Mouse (Mus musculus) T-helper 2 cell (primary cell): ENCODE results near the gene Fdxr.

Source experiments
- in situ Hi-C: fragments of 300-600 bp; cut with MboI, MseI; formaldehyde crosslinking; loops from one replicate; pipeline ENCODE4 v1.15.1; 2025; ENCODE audit warnings: high pct_unique_total_duplicates

Gene Fdxr

DNA sequence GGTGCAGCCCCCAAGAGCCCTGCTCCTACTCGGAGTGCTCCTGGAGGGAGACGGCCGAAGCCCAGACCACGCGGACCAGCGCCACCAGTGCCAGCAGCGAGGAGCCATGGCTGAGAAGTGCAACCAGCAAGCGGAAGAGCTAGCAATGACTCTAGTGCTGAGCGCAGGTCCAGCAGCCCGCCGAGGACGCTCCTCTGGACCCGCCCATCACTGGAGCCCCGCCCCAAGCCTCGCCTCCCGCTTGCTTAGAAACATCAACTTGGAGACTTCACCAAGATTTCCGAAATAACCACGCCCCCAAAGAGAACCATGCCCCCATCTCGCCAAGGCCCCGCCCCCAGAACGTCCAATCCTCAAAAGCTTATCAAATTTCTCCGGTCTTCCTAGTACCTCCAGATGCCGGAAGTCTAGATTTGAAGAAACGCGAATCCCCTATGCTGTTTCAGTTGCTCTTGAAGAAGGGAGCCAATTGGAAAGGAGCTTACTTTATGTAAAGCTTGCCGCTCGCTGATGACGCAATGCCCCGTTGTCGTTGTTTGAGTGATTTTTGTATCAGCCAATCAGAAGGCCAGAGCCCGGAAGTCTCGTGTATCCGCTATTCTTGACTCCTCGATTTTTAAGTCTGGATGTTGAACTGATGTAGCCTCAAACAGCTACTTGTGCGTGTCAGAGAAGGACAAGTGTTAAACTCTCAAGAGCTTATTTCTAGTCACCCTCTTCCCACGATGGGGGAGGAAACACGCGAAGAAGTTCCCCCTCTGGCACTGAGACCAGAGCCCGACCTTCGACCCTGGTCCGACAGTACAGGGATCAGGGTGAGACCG lies at the start of gene Fdxr:
Gene Fdxr (minus strand): TSS at position 271 of the 824 bp plus-strand sequence.
- in situ Hi-C loops, result loop anchor here (10.0 kb wide), 1 partner anchor 112 kb away; the partner anchor contains the start of gene Slc9a3r1

DNA sequence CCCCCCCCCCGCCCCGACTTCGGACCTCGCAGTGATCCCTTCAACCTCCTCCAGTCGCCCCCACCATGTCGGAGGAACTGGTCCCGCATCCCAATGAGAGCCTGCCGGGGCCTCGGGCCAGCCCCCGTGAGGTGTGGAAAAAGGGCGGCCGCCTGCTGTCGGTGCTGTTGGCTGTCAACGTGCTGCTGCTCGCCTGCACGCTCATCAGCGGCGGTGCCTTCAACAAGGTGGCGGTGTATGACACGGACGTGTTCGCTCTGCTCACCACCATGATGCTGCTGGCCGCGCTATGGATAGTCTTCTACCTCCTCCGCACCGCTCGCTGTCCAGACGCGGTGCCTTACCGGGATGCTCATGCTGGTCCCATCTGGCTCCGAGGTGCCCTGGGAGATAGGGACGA lies 46.5 kb upstream of the Fdxr start:
- in situ Hi-C loops, result no loop called here

DNA sequence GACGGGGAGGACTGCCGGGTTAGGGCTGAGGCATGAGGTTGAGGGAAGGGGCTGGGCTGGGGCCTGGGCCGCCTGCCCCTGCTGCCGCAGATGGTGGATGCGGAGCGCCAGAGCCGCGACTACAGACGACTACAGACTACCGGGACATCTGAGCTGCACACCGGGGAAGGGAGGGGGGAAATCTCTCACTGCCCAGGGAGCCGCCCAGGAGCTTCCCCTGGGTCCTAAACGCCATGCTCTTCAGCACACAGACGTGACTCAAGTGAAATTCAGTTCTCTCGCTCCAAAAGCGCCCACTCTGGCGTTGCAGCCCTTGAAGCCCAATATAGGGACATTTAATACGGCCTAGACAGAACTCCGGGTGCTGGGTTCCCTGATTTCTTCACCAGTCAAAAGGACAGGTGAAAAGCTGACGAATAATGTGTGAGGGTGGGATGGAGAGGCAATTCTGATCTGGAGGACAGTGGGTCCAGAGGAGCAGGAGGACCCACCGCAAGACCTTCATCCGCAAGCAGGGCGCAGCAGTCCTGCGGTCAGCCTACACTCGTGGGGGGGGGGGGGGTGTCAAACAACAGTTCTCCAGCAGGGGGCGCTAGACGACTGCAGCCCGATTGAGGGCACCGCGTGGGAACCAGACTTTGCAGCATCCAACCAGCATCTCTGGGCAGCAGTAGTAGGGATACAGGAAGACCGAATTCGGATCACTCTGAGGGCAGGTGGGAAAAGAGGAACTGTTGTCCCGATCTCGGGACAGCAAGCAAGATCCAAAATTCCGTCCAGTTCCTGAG lies 45.2 kb upstream of the Fdxr start, which contains the start of gene Ush1g:
Gene Ush1g (minus strand): TSS at position 136 of the 788 bp plus-strand sequence.
- in situ Hi-C loops, result no loop called here

DNA sequence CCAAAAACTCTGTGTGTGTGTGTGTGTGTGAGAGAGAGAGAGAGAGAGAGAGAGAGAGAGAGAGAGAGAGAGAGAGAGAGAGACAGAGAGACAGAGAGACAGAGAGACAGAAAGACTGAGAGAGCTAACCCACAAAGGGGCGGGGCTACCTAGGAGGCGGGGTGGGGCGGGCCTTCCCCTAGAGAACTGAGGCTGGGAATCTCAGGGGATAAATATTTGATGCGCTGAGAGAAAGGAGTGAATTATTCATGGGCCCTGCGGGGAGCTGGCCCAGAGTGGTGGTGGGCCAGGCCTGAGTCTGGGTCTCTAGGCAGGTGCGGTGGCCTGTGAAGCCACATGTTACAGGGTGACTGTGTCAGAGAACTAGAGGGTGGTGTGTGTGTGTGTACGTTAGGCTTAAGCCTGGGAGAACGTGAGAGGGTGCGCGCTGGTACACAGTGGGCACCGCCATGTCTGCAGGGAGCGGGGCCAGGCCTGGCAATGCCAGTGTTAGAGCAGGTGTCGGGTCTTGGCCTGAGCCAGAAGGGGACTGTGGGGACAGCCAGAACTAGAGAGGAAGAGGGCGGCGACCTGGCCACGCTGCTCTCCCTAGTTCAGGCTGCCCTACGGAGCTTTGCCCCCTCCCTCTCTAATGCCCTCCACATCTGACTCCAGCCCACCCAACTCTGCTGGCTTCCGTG lies 43.0 kb upstream of the Fdxr start:
- in situ Hi-C loops, result no loop called here

DNA sequence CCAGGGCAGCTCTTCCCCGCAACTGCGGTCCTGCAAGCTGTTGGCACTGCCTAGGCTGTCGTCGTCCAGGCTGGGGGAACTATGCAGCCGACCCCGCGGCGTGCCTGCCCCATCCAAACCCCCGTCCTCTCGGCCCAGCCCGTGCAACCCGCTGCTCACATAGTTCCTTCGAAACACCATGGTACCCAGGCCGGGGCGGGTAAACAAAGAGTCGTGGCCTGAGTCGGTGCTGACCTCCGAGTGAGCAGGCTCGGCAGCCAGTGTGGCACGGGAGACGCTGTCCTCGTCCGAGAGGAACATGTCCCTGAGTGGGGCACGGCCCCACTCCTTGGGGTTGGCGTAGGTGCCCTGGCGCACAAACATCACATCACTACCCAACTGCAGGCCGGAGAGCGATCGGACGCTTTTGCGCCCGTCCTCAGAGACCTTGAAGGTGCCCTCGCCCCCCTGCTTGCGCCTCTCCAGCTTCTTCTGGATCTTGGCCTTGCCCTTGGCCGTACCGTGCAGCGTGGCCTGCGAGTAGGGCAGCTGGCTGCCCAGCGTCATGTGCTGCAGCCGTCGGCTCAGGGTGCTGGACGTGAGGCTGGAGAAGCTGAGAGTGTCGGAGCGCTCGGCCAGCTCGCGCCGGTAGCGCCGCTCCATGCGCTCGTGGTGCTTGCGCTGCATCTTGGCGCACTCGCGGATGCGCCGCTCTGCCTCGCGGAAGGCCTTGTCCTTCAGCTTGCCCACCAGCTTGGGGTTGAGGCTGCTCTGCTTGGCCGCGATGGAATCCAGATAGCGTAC lies 41.6 kb upstream of the Fdxr start:
- in situ Hi-C loops, result no loop called here

DNA sequence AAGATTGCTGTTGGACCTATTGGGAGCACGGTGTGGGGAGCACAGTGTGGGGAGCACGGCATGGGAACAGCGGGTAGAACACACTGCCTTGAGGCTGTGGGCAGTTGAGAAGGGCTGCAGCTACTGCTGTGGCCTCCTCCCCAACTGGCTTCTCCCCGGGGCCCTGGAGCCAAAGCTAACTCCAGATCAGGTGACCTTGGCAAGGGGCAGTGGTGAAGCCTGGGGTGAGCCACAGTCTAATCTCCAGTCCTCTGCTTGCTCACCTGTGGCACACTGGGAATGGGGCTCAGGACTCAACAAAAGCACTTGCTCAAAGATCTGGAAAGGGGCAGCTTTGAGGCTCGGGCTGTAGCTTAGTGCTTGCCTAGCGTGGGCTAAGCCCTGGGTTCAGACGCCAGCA lies 40.4 kb upstream of the Fdxr start:
- in situ Hi-C loops, result no loop called here

DNA sequence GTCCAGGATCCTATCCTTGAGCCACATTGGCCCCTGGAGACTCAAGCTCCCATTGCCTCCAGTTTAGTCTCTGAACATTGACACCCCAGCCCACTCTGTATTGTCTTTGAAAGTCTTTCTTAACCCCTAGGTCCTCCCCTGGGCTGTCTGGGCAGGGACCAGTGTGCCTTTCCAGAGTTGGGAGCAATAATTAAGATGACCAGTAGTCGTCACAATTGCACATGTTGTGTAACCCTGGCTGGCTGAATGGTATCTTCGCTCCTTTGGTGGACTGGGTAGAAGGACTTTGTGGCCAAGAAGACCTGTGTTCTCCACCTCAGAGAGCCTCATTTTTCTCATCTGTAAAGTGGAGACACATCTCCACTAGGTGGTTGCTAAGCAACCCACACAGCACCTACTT lies 37.4 kb upstream of the Fdxr start:
- in situ Hi-C loops, result no loop called here

DNA sequence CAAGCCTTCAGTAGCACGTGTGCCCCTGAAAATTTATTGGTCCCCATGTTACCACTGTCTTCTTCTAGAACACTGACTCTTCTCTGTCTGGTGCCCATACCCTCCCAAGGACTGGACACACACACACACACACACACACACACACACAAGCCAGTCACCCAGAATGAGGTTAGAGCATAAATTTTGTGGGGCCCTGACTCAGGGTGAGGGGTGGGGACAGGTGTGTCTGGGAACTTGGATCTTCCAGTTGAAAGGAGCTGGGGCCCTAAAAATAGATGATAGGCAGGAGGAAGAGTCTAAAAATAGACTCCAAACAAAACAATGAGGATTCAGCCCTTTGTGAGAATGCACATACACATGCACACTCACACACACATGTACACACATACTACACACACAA lies 31.9 kb upstream of the Fdxr start:
- in situ Hi-C loops, result no loop called here

DNA sequence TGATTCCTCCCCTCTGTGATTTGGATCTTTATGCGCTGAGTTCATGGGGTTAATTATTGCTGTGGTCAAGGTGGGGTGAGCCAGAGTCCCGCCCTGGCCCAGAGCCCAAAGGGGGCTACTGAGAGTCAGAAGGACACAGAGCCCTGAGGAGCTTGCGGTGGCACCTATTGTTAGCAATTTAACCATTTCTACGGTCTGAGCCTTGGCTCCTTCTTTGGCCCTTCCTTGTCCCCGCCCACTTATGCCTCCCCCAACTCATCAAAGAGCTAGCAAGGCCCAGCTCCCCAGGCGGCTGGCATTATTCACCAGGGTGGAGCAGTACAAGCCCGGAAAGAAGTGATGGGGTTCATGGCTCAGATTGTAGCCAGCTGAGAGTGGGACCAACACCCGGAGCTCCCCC lies 30.0 kb upstream of the Fdxr start, which contains the start of gene Otop2:
Gene Otop2 (plus strand): TSS at position 301 of the 400 bp plus-strand sequence.
- in situ Hi-C loops, result no loop called here

DNA sequence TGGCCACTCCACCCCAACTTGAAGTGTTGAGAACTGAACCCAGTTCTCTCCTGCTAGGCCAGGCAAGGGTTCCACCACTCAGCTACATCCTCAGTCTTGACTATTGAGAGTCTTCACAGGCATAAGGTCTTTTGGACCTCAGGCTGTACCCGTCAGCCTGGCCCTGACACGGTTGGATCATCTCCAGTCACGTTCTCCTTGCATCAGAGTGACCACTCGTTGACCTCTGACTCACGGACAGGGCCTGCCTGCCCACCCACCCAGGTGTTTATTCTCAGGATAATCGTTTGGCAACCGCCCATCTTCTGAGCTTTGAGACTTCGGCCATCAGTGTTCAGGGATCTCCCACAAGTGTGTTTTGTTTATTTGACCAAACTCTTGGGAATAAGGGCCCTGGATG lies 26.3 kb upstream of the Fdxr start:
- in situ Hi-C loops, result no loop called here

DNA sequence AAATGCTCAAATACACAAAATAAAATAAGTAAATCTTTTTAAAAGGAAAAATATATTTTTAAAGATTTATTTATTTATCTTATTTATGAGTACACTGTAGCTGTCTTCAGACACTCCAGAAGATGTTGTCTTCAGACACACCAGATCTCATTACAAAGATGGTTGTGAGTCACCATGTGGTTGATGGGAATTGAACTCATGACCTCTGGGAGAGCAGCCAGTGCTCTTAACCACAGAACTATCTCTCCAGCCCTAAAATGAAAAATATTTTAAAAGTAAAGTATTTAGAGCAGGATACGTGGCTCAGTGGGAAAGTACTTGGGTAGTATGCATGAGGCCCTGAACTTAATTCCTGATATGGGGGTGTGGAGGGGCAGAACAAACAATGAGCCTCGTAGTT lies 24.5 kb upstream of the Fdxr start:
- in situ Hi-C loops, result no loop called here

DNA sequence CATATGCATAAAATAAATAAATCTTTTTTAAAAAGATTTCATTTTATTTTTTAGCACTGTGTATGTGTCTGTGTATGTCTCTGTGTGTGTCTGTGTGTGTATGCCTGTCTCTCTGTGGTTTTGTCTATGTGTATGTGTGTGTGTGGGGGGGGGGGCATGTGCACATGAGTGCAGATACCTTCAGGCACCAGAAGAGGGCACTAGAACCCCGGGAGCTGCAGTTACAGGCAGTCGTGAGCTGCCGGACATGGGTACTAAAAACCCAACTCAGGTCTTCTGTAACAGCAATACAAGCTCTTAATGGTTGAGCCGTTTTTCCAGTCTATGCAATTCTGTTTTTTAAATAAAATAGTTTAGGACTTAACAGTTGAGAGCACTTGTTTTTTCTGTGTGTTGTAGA lies 23.9 kb upstream of the Fdxr start:
- in situ Hi-C loops, result no loop called here

DNA sequence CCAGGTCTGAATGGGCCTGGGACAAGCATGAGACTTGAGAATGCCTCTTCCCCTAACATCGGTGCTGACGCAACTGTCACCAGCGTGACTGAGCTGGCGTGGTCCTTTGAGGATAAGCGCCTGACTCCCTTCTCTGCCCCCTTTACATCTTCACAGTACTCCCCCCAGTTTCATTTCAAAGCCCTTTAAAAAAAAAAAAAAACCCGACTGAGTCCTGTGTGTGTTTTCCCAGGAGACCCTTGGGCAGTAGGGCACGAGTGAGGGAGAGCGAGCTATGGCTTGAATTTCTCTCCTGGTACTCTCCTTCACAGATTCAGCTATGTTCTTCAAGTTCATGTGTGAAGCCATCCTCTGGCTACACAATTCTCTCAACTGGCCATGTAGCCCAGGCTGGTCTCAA lies 21.3 kb upstream of the Fdxr start:
- in situ Hi-C loops, result no loop called here

DNA sequence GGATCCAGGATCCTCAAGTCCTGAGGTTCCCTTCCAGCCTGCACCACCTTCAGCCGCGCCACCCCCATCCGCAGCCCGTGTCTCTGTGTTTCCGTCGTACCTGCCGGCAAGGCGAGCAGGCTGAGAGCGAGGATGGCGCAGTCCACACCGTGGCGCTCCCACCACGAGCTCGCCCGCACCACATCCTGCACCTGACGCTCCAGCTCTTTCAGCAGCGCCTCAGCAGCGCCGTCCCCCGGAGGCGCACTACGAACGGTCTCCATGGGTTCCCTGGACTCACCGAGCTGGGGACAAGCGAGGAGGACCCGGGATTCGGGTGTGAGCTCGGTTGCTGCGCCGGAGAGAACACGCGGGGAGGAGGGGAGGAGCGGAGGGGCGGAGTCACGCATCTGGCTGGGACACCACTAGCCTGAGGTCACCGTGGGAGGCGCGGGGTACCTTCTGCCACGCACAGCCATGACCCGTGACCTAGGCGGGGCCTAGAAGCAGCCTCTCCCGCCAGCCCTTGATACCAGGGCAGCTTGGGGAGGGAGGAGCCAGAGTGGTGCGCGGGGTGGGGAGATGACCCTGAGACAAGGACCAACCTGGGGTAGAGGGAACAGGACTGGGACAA lies 20.5 kb upstream of the Fdxr start, which contains the start of gene Fads6:
Gene Fads6 (minus strand): TSS at position 450 of the 613 bp plus-strand sequence.
- in situ Hi-C loops, result no loop called here

DNA sequence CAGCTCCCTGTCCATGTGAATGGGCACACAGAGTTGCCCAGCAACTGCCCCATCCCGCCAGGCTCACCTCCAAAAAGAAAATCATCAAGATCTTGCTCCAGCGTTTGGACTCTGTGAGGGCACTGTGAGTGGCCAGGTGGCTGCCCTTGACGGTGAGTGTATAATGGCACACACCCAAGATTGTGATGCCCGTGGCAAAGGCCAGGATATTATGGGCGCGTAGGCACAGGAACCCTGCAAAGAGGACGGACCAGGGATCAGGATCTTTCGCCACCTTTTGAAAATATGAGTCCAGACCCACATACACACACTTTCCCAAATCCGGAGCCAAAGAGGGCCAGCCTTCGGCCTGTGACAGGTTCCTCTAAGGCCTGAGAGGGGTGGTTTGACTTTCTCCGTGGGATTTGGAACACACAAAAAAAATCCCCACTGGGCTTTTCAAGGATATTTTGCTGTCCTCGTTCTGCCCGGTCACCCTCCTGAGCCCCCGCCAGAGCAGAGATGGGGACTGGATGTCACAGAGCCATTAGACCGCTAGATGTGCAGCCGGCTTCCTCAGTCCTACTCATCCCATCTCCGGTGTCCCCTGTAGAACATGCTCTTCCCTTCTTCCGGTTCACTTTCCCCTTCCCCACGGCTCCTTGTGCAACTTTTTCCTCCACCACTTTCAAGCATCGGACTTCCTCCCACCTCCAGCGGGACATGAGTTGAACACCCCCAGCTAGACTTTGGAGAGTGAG lies 19.8 kb upstream of the Fdxr start:
- in situ Hi-C loops, result no loop called here

DNA sequence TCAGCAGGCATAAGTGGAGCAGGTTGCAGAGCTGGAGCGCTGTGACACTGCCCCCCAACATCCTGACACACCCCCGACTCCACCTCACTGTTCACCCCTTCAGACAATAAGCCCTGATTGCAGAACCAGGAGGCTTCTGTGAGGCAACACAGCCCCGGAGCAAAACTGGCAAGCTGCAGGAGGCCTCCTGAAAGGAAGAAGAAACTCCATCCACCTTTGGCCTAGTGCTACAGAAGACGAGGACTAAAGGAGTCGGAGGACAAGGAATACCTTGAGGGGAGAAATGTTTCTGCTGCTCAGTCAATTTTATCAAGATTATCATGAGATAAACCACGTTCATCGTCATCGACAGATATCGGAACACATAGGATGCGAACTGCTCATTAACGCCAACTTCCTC lies 19.1 kb upstream of the Fdxr start:
- in situ Hi-C loops, result no loop called here

DNA sequence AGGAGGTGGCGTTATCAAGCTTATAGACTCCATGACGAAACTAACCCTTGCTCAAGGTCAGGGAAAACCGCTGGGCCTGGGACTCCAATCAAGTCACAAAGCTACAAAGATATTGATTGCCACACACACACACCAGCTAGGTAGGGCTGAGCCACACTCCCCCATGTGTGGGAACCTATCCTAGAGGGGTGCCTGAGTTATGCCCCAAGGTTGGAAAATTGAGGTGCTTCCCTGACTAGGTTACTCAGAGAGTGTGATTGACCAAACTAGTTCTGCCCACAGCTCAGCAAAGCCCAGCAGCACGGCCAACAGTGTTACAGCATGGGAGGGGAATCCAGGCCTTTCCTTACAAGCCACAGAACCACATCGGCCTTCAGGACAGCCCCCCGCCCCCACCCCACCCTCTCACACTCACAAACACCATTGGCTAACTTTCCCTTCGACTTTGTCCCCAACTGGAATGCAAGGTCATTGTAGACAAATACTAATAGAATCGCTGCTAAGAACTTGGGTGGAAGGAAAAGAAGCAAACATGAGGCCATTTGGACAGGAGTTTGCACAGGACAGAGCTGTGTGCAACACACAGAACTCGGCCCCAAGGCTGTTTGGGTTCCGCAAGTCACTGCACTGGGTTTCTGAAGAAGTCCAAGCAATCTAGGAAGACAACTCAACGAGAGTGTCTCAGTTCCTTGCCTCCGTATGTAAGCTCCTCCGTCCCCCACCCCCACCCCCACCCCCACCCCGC lies 16.0 kb upstream of the Fdxr start:
- in situ Hi-C loops, result no loop called here

DNA sequence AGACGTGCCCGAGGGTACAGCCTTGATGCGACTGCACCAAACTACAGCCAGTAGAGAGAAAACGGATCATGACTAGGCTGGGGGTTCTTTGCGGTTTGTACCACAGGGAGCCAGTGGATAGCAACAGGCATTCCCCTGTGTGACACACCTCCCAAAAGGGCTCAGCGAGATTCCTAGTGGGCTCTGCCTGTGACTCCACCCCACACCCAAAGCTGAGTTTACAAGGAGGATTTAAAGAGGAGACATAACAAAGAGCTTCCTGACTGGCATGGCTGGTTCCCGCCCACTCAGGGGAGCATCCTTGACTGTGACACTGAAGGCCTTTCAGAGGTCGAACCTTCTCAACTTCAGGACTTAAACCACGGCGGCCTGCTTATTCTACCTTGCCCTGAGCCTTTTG lies 14.7 kb upstream of the Fdxr start:
- in situ Hi-C loops, result no loop called here

DNA sequence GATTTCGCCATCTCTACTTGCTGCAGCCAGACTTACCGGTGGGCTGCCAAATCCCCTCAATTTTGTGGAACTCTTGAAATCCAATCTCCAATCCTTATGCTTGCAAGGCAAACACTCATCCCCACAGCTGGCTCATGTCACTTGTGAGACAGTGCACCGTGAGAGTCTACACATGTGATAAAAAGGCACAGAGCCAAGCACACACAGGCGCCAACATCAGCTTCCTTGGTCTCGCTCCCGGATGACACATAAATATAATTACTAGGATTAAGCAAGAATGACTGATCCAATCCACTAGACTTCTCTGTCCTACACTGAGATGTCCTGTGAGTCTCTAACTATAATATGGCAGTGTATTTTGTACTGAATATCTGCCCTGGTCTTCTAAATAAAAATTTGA lies 14.1 kb upstream of the Fdxr start:
- in situ Hi-C loops, result no loop called here
